Mouse (Mus musculus): Measurements from ENCODE around the gene Adra1b.

The Adra1b gene

DNA sequence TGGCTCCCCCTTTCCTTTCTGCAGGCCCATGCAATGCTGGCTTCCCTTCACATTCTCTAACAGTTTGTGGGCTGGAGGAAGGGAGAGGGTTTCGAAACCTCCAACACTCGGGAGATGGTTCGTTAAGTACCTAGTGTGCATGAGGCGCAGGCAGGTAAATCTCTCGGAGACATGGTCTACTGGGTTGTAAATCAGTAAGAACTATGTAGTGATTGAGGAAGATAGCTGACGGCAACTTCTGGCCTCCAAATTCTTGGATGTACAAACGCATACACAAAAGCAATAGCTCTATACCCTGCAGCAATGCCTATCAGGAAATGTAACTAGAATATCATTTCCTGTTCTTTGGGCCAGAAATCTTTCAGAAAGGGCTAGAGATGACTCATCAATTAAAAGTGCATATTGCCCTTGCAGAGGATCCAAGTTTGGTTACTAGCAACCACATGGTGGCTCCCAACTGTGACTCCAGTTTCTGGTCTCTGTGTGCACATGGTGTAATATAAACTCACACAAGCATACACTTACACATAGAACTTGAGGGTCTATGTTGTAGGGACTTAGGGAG, 172.2 kb downstream of the Adra1b start:
- no peak for DNase-seq (ENCODE audit: low spot score)

DNA sequence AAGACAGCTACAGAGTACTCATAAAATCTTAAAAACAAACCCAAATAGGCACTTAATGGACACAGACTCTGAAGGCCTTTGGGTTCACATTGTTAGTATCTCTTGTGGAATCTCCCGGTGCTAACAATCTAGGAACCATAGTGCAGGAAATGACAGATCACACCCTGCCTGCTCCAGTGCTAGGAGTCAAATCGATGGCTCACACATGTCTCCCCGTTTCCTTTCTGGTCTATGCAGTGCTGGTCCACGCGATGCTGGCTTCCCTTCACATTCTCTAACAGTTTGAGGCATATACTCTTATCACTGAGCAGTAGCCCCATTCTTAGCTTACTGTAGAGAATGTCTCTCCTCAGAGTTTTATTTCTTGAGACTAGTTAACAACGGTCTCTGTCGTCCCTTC, 173.2 kb downstream of the Adra1b start:
- DNase-seq (ENCODE audit: low spot score) = no peak

Data from T-cell, adult 2 months (primary cell).